Mouse (Mus musculus) hindbrain, embryonic 16.5 days (tissue): ENCODE measurements around the gene Furin. TPM values are rescaled to one million over a fixed set of nuclear protein-coding genes. Genes with fewer than 3 reads are reported as not detected.
A peak's percentile ranks its signal among the peaks of the same experiment; 100 is the strongest.

Experiments used
- ATAC-seq: fragments of 200-750 bp; cut with Nextera tagmentation; 2 replicates; pipeline ENCODE4 v1.8.0; 2017; ENCODE audit warnings: moderate TSS enrichment, moderate library complexity
- H3K27ac ChIP-seq: fragments of 300-500 bp; sonication (generic); 2 replicates; pipeline ENCODE4 v1.5.1; 2014; ENCODE audit warnings: low read depth, mild to moderate bottlenecking, control low read depth, low read length, moderate library complexity
- H3K27me3 ChIP-seq: fragments of 300-500 bp; sonication (generic); replicated peaks from 2 replicates; pipeline ENCODE4 v1.6.1; 2014; ENCODE audit warnings: low read length; ENCODE audit not compliant: control insufficient read depth, insufficient read depth
- H3K36me3 ChIP-seq: fragments of 300-500 bp; sonication (generic); 2 replicates; pipeline ENCODE4 v1.6.1; 2014; ENCODE audit warnings: mild to moderate bottlenecking, low read length, moderate library complexity, mixed read lengths; ENCODE audit not compliant: control insufficient read depth, insufficient read depth
- H3K4me1 ChIP-seq: fragments of 300-500 bp; sonication (generic); 2 replicates; pipeline ENCODE4 v1.6.1; 2014; ENCODE audit warnings: low read depth, low read length; ENCODE audit not compliant: control insufficient read depth, insufficient read depth
- H3K4me2 ChIP-seq: fragments of 300-500 bp; sonication (generic); 2 replicates; pipeline ENCODE4 v1.6.1; 2014; ENCODE audit warnings: mild to moderate bottlenecking, low read length, control low read depth, moderate library complexity
- H3K4me3 ChIP-seq: fragments of 300-500 bp; sonication (generic); 2 replicates; pipeline ENCODE4 v1.5.1; 2014; ENCODE audit warnings: mild to moderate bottlenecking, low read length, control low read depth, moderate library complexity
- H3K9ac ChIP-seq: fragments of 300-500 bp; sonication (generic); 2 replicates; pipeline ENCODE4 v1.6.1; 2014; ENCODE audit warnings: low read depth, mild to moderate bottlenecking, control low read depth, low read length, moderate library complexity
- H3K9me3 ChIP-seq: fragments of 300-500 bp; sonication (generic); 2 replicates; pipeline ENCODE4 v1.6.1; 2014; ENCODE audit warnings: mild to moderate bottlenecking, low read length, moderate library complexity; ENCODE audit not compliant: control insufficient read depth
- WGBS: fragments of 180-500 bp; shearing (Covaris S2); extraction: QIAGEN DNeasy Blood & Tissue Kit; methylation state at CpG from one replicate; pipeline ENCODE4 v1.1.7; 2014; 5-methylcytosine and 5-hydroxymethylcytosine counted together
- polyA plus RNA-seq: library from polyadenylated mRNA; unstranded; fragments of >200 nt; fragmentation: Nextera tagmentation; extraction: Ambion mirVana; gene quantifications from 2 replicates; pipeline ENCODE4 v1.2.1, GENCODE M21; 2015

Furin gene
- polyA plus RNA-seq, 1 experiment from 2014 or later = 3.9 TPM

DNA sequence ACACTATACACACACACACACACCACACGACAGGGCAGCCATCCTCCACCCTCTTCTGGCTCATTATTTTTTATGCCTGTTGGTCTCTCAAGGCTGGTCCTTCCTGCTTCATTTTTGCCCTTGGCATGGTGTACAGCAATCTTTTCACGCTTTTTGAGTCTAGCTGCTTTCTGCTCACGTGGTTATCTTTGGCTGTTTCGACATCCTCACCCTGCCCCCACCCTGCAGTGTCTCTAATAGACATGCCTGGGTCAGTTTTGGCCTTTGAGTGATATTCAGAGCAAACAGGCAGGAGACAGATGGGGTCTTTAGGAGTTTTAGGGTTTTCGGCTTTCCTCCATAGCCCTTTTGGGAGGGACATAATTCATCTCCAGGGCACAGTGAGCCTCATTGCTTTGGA, 58.4 kb downstream of the Furin start:
- H3K9me3 ChIP-seq = no peaks in the 10 kb centered on the region; the same call in 1 of the 2 replicates
- no peak overlapping the region for H3K4me3 ChIP-seq
- H3K27ac ChIP-seq = no peak overlapping the region
- H3K4me1 ChIP-seq = peaks cover 6% of the 10 kb centered on the region
- H3K4me2 ChIP-seq = no peak overlapping the region
- WGBS = 85% methylated on average over 5 of the region's 5 CpGs
- no peaks in the 10 kb centered on the region for H3K27me3 ChIP-seq
- H3K9ac ChIP-seq = no peak overlapping the region
- ATAC-seq = no peak
- H3K36me3 ChIP-seq = peaks cover 18% of the 10 kb centered on the region

DNA sequence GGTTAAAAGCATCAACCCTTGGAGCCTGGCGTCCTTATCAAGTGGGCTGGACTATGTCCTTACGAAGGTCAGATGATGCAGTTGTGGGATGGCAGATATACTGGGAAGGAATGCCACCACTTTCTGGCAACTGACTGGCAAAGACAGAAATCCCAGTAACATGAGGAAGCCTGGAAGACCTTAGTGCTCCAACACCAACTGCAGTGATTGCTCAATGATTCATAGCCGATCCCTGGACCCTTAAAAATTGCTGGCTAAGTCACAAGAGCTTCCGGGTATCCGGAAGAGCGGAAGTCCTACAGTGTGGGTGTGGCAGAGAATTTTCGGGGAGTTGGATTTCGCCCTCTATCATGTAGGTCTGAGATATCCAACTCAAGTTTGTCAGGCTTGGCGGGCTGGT, 59.1 kb downstream of the Furin start:
- Histone ChIP-seq H3K9me3 (no peaks in the 10 kb centered on the region; the same call in 1 of the 2 replicates), H3K4me1 (peaks cover 7% of the 10 kb centered on the region), H3K36me3 (peaks cover 13% of the 10 kb centered on the region), H3K27me3 (no peaks in the 10 kb centered on the region), H3K27ac (no peak overlapping the region), H3K9ac (no peak overlapping the region), H3K4me3 (no peak overlapping the region), H3K4me2 (no peak overlapping the region)
- no peak for ATAC-seq
- WGBS = 94% methylated on average over 9 of the region's 9 CpGs

DNA sequence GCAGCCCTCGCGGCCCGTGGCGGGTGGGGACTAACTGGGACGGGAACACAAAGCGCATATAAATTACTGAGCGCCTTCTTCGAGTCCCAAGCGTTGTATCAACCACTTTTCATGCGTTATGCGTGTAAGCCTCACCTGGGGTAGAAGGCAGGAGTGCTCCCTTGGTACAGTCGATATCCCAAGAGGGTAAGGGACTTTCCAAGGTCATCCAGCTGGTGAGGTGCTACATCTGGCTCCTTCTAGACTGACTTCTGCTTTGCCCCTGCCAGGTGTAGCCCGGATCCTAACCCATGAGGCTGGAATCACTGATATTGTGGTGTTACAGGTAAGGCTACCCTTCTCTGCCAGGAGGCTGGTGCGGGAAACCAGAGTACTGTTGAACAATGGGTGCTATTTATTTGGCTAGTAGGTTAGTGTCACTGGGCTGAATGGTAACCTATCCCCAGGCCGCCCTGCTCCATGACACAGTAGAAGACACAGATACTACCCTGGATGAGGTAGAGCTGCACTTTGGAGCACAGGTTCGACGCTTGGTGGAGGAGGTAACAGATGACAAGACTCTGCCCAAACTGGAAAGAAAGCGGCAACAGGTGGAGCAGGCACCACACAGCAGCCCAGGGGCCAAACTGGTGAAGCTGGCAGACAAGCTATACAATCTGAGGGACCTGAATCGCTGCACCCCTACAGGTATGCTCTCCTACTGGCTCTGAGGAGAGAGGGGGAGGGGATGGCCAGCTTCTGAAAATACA, 61.8 kb downstream of the Furin start:
- H3K36me3 ChIP-seq = no peaks in the 10 kb centered on the region
- peak overlapping the region; percentile 50 for H3K4me3 ChIP-seq
- H3K9me3 ChIP-seq = no peaks in the 10 kb centered on the region; the same call in 1 of the 2 replicates
- peak; percentile 9; the same call in 1 of the 2 replicates for ATAC-seq
- peak overlapping the region; percentile 77 for H3K27ac ChIP-seq
- peaks cover 24% of the 10 kb centered on the region for H3K4me1 ChIP-seq
- WGBS = 25% methylated on average over 19 of the region's 19 CpGs
- H3K4me2 ChIP-seq = peak overlapping the region; percentile 93
- no peaks in the 10 kb centered on the region for H3K27me3 ChIP-seq
- H3K9ac ChIP-seq = peak overlapping the region; percentile 83

DNA sequence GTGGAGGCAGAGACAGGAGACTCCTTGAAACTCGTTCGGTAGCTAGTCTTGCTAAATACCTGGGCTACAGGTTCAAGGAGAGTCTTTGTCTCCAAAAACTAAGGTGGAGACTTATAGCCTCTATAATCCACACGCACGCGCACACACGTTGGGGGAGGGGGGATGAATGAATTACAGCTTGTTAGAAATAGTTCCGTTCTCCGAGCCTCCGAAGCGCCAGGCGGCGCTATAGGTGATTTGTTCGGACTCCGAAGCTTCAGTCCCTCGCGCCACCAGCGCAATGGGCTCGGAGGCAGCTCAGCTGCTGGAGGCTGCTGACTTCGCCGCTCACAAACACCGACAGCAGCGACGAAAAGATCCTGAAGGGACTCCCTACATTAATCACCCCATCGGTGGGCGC, 62.4 kb downstream of the Furin start, which contains the start of gene Hddc3:
TSS of gene Hddc3 (plus strand) at position 247 of the 400 bp plus-strand sequence.
- under 1% methylated on average over 25 of the region's 25 CpGs for WGBS

GRCm38 (mm10) chr7:80341793-80342192, 63.4 kb downstream of the Furin start:
- ATAC-seq = no peak
- Histone ChIP-seq H3K36me3 (no peaks in the 10 kb centered on the region), H3K4me1 (peaks cover 34% of the 10 kb centered on the region), H3K4me2 (no peak overlapping the region), H3K27ac (peak overlapping the region; percentile 9; the same call in 1 of the 2 replicates), H3K4me3 (no peak overlapping the region), H3K9ac (no peak overlapping the region), H3K27me3 (no peaks in the 10 kb centered on the region), H3K9me3 (no peaks in the 10 kb centered on the region; the same call in 1 of the 2 replicates)
- WGBS = 63% methylated on average over 7 of the region's 7 CpGs

More for the DNA sequence above, 62.4 kb downstream of the Furin start, which contains the start of gene Hddc3:
- peak; percentile 51 for ATAC-seq
- Histone ChIP-seq H3K9ac (peak within 1 kb of the TSS; percentile 83), H3K9me3 (no peaks in the 10 kb centered on the region; the same call in 1 of the 2 replicates), H3K4me2 (peak within 1 kb of the TSS; percentile 93), H3K4me1 (peaks cover 30% of the 10 kb centered on the region), H3K4me3 (peak within 1 kb of the TSS; percentile 50), H3K27ac (peak within 1 kb of the TSS; percentile 77), H3K36me3 (no peaks in the 10 kb centered on the region), H3K27me3 (no peaks in the 10 kb centered on the region)

DNA sequence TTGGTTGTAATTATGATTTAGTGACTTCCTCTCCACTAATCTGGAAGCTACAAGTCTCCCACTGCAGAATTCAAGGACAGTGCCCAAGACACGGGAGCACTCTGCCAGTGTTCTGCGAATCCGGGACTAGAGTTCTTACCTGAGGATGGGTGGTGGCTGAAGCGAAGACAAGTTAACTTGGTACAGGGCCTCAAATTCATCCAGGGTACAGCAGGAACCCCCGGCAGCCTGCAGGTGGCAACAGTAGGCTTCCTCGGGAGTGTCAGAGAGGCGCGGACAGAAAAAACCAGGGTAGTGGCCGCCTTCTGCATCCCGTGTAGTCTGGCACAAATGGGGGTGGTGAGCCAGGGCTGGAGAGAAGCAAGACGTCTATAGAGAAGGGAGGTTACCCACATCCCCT, 64.4 kb downstream of the Furin start, which contains the start of gene Unc45a:
TSS of gene Unc45a (minus strand) at position 213 of the 400 bp plus-strand sequence.
- Histone ChIP-seq H3K36me3 (peaks cover 8% of the 10 kb centered on the region), H3K4me1 (peaks cover 34% of the 10 kb centered on the region), H3K4me2 (peak within 1 kb of the TSS; percentile 87), H3K9ac (peak within 1 kb of the TSS; percentile 80), H3K9me3 (no peaks in the 10 kb centered on the region; the same call in 1 of the 2 replicates), H3K27ac (peak within 1 kb of the TSS; percentile 93), H3K4me3 (peak within 1 kb of the TSS; percentile 71), H3K27me3 (no peaks in the 10 kb centered on the region)
- ATAC-seq = peak; percentile 12; the same call in 1 of the 2 replicates
- WGBS = 3% methylated on average over 11 of the region's 11 CpGs

GRCm38 (mm10) chr7:80339793-80340628, 65.2 kb downstream of the Furin start:
- Histone ChIP-seq H3K4me3 (peak overlapping the region; percentile 71), H3K36me3 (peaks cover 12% of the 10 kb centered on the region), H3K4me1 (peaks cover 34% of the 10 kb centered on the region), H3K27me3 (no peaks in the 10 kb centered on the region), H3K4me2 (peak overlapping the region; percentile 87), H3K27ac (peak overlapping the region; percentile 93), H3K9me3 (no peaks in the 10 kb centered on the region), H3K9ac (peak overlapping the region; percentile 80)
- ATAC-seq = peak; percentile 98
- WGBS = under 1% methylated on average over 41 of the region's 45 CpGs

- peak overlapping the region; percentile 80 for H3K9ac ChIP-seq
- peak overlapping the region; percentile 78 for H3K27ac ChIP-seq
- WGBS = 5% methylated on average over 17 of the region's 17 CpGs
- peaks cover 34% of the 10 kb centered on the region for H3K4me1 ChIP-seq
- no peaks in the 10 kb centered on the region for H3K9me3 ChIP-seq
- no peaks in the 10 kb centered on the region for H3K27me3 ChIP-seq
- peaks cover 15% of the 10 kb centered on the region for H3K36me3 ChIP-seq
- ATAC-seq = no peak
- peak overlapping the region; percentile 71 for H3K4me3 ChIP-seq
- H3K4me2 ChIP-seq = peak overlapping the region; percentile 87
Measured at GRCm38 (mm10) chr7:80339371-80339770, 65.9 kb downstream of the Furin start.
